Mouse (Mus musculus) layer of hippocampus, adult 18-20 months (tissue): ENCODE data around the gene Agmat. TPM values are rescaled to one million over a fixed set of nuclear protein-coding genes. Genes with fewer than 3 reads are reported as not detected.

Source experiments
- DNase-seq, 2 experiments: peaks; one replicate each; pipeline ENCODE4 v3.0.0; 2022; ENCODE audit warnings: low spot score in 2 of 2
- total RNA-seq, 2 experiments: library from RNA; stranded (reverse); gene quantifications; 2 replicates each; pipeline ENCODE4 v1.2.3; 2021

Gene Agmat
- total RNA-seq, 2 experiments from 2014 or later, result 0.22 TPM; not detected in 1

GRCm38 (mm10) chr4:141805886-141806285 lies 59.4 kb downstream of the Agmat start:
- DNase-seq, result no peak

Other genes with a start within 250 kb of the Agmat start
- gene Spen, start 208.1 kb upstream of the Agmat start, total RNA-seq, result 10 to 100 TPM; 60.3 to 66.7 TPM
- under 1 TPM; 0.61 to 0.74 TPM for gene Fblim1, start 140.6 kb upstream of the Agmat start, total RNA-seq
- under 1 TPM; 0.32 to 0.51 TPM for gene Tmem82, start 128.0 kb upstream of the Agmat start, total RNA-seq
- 1 to 10 TPM; 4.1 to 4.2 TPM for gene Slc25a34, start 122.9 kb upstream of the Agmat start, total RNA-seq
- gene Plekhm2, start 81.8 kb upstream of the Agmat start, total RNA-seq, result 10 to 100 TPM; 81.2 to 81.3 TPM
- under 1 TPM in 1 of 2 experiments, not detected in 1; 0.25 TPM for gene Rsc1a1, start 61.1 kb upstream of the Agmat start, total RNA-seq
- 10 to 100 TPM; 47.6 to 52.4 TPM for gene Ddi2, start 23.3 kb upstream of the Agmat start, total RNA-seq
- 10 to 100 TPM; 44.2 to 48.6 TPM for gene Dnajc16, start 44.3 kb downstream of the Agmat start, total RNA-seq
- 10 to 100 TPM; 25.6 to 28.8 TPM for gene Casp9, start 46.9 kb downstream of the Agmat start, total RNA-seq
- gene Cela2a, start 79.5 kb downstream of the Agmat start, total RNA-seq, result not detected
- not detected for gene Ctrc, start 99.7 kb downstream of the Agmat start, total RNA-seq
- 100 to 1,000 TPM; 157 to 184 TPM for gene Efhd2, start 128.2 kb downstream of the Agmat start, total RNA-seq